Comparison of ENCODE assay signal across 8 mouse cellular contexts in genomic region chr1:165691516-165691915, GRCm38 (mm10). TPM values are rescaled to one million over a fixed set of nuclear protein-coding genes. Genes with fewer than 3 reads are reported as not detected.
DNase-seq lines count a peak whose midpoint lies in the region; ATAC-seq and TF ChIP-seq lines count a peak whose summit lies in the region.

No protein-coding gene starts in this region.

- no peak for TF ChIP-seq CTCF in layer of hippocampus, adult 2 months (conservative IDR thresholded peaks at IDR 0.05)

- H3K27me3 ChIP-seq in heart, embryonic 12.5 days (replicated peaks), result no peaks in the 10 kb centered on the region

- ATAC-seq in heart, embryonic 12.5 days (ENCODE audit: insufficient number of reproducible peaks, low FRiP score), result peak; percentile 46
- peak; percentile 89 for ATAC-seq in monocyte, adult 5-6 weeks (replicated peaks; ENCODE audit: insufficient number of reproducible peaks, low FRiP score, low TSS enrichment, poor library complexity, severe bottlenecking)

- H3K36me3 ChIP-seq in heart, embryonic 12.5 days, result peaks cover 19% of the 10 kb centered on the region; the same call in 1 of the 2 replicates

- no peak overlapping the region for H3K4me3 ChIP-seq in layer of hippocampus, adult 2 months
- H3K4me3 ChIP-seq in heart, embryonic 12.5 days, result no peak overlapping the region

- intact Hi-C loops in left cerebral cortex, postnatal 14 days (cut with DNase I), result no loop called here

- H3K4me1 ChIP-seq in heart, embryonic 12.5 days (replicated peaks), result peaks cover 95% of the 10 kb centered on the region

- H3K9me3 ChIP-seq in heart, embryonic 12.5 days (replicated peaks), result no peaks in the 10 kb centered on the region

- H3K9ac ChIP-seq in heart, embryonic 12.5 days, result peak overlapping the region; percentile 44; the same call in 1 of the 2 replicates

- H3K27ac ChIP-seq in layer of hippocampus, adult 2 months, result no peak overlapping the region
- H3K27ac ChIP-seq in heart, embryonic 12.5 days (ENCODE audit: poor library complexity, severe bottlenecking), result peak overlapping the region; percentile 67

- H3K4me2 ChIP-seq in heart, embryonic 12.5 days, result peak overlapping the region; percentile 29

- peak; percentile 60 for DNase-seq in layer of hippocampus, adult 9-11 months
- no peak for DNase-seq in layer of hippocampus, adult 2 months (ENCODE audit: low spot score in 2 of 2)
- DNase-seq in kidney, postnatal 25 days, result peak; percentile 64 to 86
- DNase-seq in left cerebral cortex, postnatal 14 days (ENCODE audit: low spot score in 2 of 2), result no peak
- no peak for DNase-seq in embryo, embryonic 10.5 days (ENCODE audit: low spot score)
- no peak for DNase-seq in cerebellum, postnatal 14 days

- WGBS in heart, embryonic 12.5 days, result 6% methylated on average over 3 of the region's 3 CpGs

RNA-seq across cellular contexts. Expression of gene Rcsd1, which starts 18.0 kb away (rescaled TPM):
- total RNA-seq in layer of hippocampus, adult 2 months (2021), result 1 to 10 TPM; 3.7 to 4.9 TPM
- 113 and 122 TPM in 2 replicates for polyA plus RNA-seq in heart, embryonic 12.5 days (2016; fragmentation: Nextera tagmentation; extraction: Ambion mirVana)
- 85.7 to 143 TPM (median 87.9 TPM) in 3 replicates for total RNA-seq in monocyte, adult 5-6 weeks (2017)
- total RNA-seq in left cerebral cortex, postnatal 14 days (2021), result 1 to 10 TPM; 6.4 to 8.5 TPM

RNA-seq across cellular contexts. Expression of gene Mpzl1, which starts 57.2 kb away (rescaled TPM):
- total RNA-seq in layer of hippocampus, adult 2 months (2021), result 10 to 100 TPM; 30.6 to 38.5 TPM
- 126 and 135 TPM in 2 replicates for polyA plus RNA-seq in heart, embryonic 12.5 days (2016; fragmentation: Nextera tagmentation; extraction: Ambion mirVana)
- total RNA-seq in monocyte, adult 5-6 weeks (2017), result not detected in 3 replicates
- total RNA-seq in left cerebral cortex, postnatal 14 days (2021), result 10 to 100 TPM; 52.5 to 61.7 TPM

Comparison
In these comparisons a context has a peak if more than half of its experiments do, and no peak if none do; other contexts are left out.
1. DNase-seq: peak in layer of hippocampus, adult 9-11 months (single experiment) and kidney, postnatal 25 days (2 of 2); none in layer of hippocampus, adult 2 months (0 of 2), left cerebral cortex, postnatal 14 days (0 of 2), embryo, embryonic 10.5 days (single experiment) and cerebellum, postnatal 14 days (0 of 2).
2. RNA of gene Mpzl1, which starts 57.2 kb away (total RNA-seq): 52.5 to 61.7 TPM in left cerebral cortex, postnatal 14 days and 30.6 to 38.5 TPM in layer of hippocampus, adult 2 months; not detected in monocyte, adult 5-6 weeks; every median in the first group is over 10 times any median in the second.